Mouse (Mus musculus) intestine, postnatal 0 days (tissue): ENCODE measurements around the gene Nphp1. TPM values are rescaled to one million over a fixed set of nuclear protein-coding genes. Genes with fewer than 3 reads are reported as not detected.
A peak's percentile ranks its signal among the peaks of the same experiment; 100 is the strongest.

Experiments used
- ATAC-seq: fragments of 200-750 bp; cut with Nextera tagmentation; 2 replicates; pipeline ENCODE4 v1.8.0; 2017; ENCODE audit warnings: mild to moderate bottlenecking, moderate TSS enrichment, moderate library complexity
- H3K27ac ChIP-seq: fragments of 300-500 bp; sonication (generic); 2 replicates; pipeline ENCODE4 v1.5.1; 2014; ENCODE audit warnings: mild to moderate bottlenecking, low read depth, low read length, moderate library complexity
- H3K27me3 ChIP-seq: fragments of 300-500 bp; sonication (generic); replicated peaks from 2 replicates; pipeline ENCODE4 v1.6.1; 2014; ENCODE audit warnings: low read length, mixed read lengths; ENCODE audit not compliant: control insufficient read depth, insufficient read depth
- H3K36me3 ChIP-seq: fragments of 300-500 bp; sonication (generic); 2 replicates; pipeline ENCODE4 v1.6.1; 2014; ENCODE audit warnings: mild to moderate bottlenecking, moderate library complexity; ENCODE audit not compliant: control insufficient read depth, insufficient read depth
- H3K4me1 ChIP-seq: fragments of 300-500 bp; sonication (generic); replicated peaks from 2 replicates; pipeline ENCODE4 v1.6.1; 2014; ENCODE audit warnings: antibody characterized with exemption, low read length, mixed read lengths; ENCODE audit not compliant: control insufficient read depth, insufficient read depth
- H3K4me2 ChIP-seq: fragments of 300-500 bp; sonication (generic); replicated peaks from 2 replicates; pipeline ENCODE4 v1.6.1; 2014; ENCODE audit warnings: low read depth, mild to moderate bottlenecking, moderate library complexity
- H3K4me3 ChIP-seq: fragments of 300-500 bp; sonication (generic); 2 replicates; pipeline ENCODE4 v1.5.1; 2014; ENCODE audit warnings: low read depth, low read length
- H3K9ac ChIP-seq: fragments of 300-500 bp; sonication (generic); 2 replicates; pipeline ENCODE4 v1.6.1; 2014; ENCODE audit warnings: mild to moderate bottlenecking, low read depth, low read length
- H3K9me3 ChIP-seq: fragments of 300-500 bp; sonication (generic); 2 replicates; pipeline ENCODE4 v1.6.1; 2016; ENCODE audit warnings: mixed run types; ENCODE audit not compliant: control insufficient read depth
- CTCF ChIP-seq: sonication (generic); IDR thresholded peaks from 2 replicates; pipeline ENCODE4 v1.5.1; 2016; ENCODE audit warnings: low read depth, mild to moderate bottlenecking, control low read depth, antibody characterized with exemption, moderate library complexity
- WGBS: fragments of 180-500 bp; shearing (Covaris S2); extraction: QIAGEN DNeasy Blood & Tissue Kit; methylation state at CpG from one replicate; pipeline ENCODE4 v1.1.7; 2014; 5-methylcytosine and 5-hydroxymethylcytosine counted together
- polyA plus RNA-seq: library from polyadenylated mRNA; unstranded; fragments of >200 nt; fragmentation: Nextera tagmentation; extraction: Ambion mirVana; gene quantifications from 2 replicates; pipeline ENCODE4 v1.2.1, GENCODE M21; 2015

The Nphp1 gene
- polyA plus RNA-seq, 1 experiment from 2014 or later: 13.0 TPM

DNA sequence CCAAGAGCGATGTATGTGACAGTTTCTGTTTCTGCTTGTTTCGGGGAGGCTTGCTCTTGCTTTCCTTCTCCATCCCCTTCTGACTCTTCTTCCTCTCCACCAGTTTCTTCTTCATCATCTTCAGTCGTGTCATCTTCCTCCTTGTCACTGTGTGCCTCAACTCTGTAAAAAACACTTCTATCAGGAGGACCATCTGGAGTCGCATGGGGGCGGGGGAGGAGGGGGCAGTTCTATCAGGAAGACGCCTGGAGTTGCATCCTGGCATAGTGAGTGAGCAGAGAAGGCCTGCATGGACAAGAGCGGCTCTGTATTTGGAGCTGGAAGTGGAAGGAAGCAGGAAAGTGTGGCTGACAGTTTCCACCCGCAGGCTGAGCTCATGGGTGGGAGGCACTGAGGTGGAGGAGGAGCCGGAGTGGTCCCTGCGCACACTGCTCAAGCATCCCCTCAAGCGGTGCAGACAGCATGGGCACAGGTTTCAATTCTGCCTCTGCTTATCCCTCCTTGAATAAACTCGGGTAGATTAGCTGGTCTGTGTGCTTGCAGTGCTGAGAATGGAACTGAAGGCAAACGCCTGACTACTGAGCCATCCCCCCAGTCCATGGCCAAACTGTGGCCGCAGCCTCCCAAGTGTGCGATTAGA is 14.6 kb downstream of the Nphp1 start:
- TF ChIP-seq CTCF: no peak
- Histone ChIP-seq H3K4me2 (no peak overlapping the region), H3K36me3 (no peaks in the 10 kb centered on the region; the same call in 1 of the 2 replicates), H3K9ac (no peak overlapping the region), H3K4me1 (no peaks in the 10 kb centered on the region), H3K9me3 (no peaks in the 10 kb centered on the region), H3K4me3 (no peak overlapping the region), H3K27me3 (no peaks in the 10 kb centered on the region), H3K27ac (no peak overlapping the region)
- WGBS: 67% methylated on average over 15 of the region's 15 CpGs
- no peak for ATAC-seq

DNA sequence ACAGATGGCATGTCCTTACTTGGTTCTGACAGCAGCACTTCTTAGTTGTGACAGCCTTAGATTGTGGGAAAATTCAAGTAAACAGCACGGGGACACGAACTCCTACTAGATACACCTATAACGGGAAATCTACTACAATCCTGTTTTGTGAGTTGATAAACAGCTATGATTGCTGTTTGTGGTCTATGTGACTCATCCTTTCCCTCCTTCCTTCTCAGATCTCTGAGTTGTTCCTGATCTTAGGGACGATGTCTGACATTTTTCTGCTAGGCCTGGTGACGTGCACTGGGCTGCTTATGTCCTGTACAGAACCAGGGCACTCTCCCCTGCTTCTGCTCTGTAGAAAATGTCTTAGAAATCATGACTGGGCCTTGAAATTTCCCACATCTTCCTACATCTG is 27.1 kb downstream of the Nphp1 start:
- no peak for ATAC-seq
- no peak overlapping the region for H3K9ac ChIP-seq
- no peaks in the 10 kb centered on the region for H3K4me1 ChIP-seq
- no peaks in the 10 kb centered on the region for H3K27me3 ChIP-seq
- H3K4me2 ChIP-seq: no peak overlapping the region
- TF ChIP-seq CTCF: no peak
- no peak overlapping the region for H3K27ac ChIP-seq
- WGBS: 92% methylated on average over 5 of the region's 5 CpGs
- H3K4me3 ChIP-seq: no peak overlapping the region
- H3K36me3 ChIP-seq: no peaks in the 10 kb centered on the region; the same call in 1 of the 2 replicates
- no peaks in the 10 kb centered on the region for H3K9me3 ChIP-seq

DNA sequence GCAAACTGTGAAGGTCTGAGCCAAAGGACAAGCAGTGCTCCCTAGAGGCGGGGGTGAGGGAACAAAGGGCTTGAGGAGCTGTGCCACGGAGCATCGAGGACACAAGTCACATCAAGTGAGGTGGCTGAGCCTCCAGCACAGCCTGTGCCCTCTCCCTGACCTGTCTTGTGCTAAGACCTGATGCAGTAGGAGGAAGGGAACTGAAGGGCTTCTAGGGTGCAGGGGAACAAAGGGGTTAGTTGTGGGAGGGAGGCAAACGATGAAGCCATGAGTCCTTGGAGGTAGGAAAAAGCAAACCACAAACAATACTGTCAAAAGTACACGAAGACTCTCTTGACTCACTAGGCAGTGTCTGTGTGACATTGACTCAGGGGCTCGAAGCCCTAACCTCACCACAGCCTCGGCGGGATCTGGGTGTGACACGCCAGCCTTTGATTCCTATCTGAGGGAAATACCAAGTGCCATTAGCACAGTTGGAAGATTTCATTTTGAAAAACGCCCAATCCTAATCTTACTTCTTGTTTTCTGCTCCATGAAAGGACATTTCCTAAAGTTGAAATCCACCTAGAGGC is 28.2 kb downstream of the Nphp1 start:
- Histone ChIP-seq H3K36me3 (no peaks in the 10 kb centered on the region; the same call in 1 of the 2 replicates), H3K9ac (no peak overlapping the region), H3K4me1 (no peaks in the 10 kb centered on the region), H3K27me3 (no peaks in the 10 kb centered on the region), H3K27ac (no peak overlapping the region), H3K9me3 (no peaks in the 10 kb centered on the region), H3K4me3 (no peak overlapping the region), H3K4me2 (no peak overlapping the region)
- TF ChIP-seq CTCF: no peak
- 66% methylated on average over 10 of the region's 10 CpGs for WGBS
- ATAC-seq: no peak

DNA sequence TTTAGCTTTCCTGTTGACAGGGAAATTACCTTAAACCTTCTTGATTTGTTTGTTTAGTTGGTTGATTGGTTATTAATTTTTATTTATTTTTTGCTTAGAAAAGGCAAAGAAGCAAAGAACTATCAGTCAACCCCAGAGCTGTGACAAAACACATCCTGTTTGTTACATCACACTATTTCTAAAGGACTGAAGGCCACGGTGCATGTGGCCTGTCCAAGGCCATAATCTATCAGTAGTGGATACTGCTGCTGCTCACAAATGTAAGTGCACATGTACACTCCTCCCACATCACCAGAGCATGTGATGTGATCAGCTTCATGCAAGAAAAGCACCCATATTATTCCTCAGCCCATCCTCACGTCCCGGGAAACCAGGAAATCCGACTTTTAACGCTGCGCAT is 28.7 kb downstream of the Nphp1 start:
- H3K36me3 ChIP-seq: no peaks in the 10 kb centered on the region; the same call in 1 of the 2 replicates
- no peak for ATAC-seq
- H3K27me3 ChIP-seq: no peaks in the 10 kb centered on the region
- no peak overlapping the region for H3K4me3 ChIP-seq
- H3K4me1 ChIP-seq: no peaks in the 10 kb centered on the region
- no peak overlapping the region for H3K9ac ChIP-seq
- TF ChIP-seq CTCF: no peak
- 88% methylated on average over 6 of the region's 6 CpGs for WGBS
- H3K4me2 ChIP-seq: no peak overlapping the region
- H3K9me3 ChIP-seq: no peaks in the 10 kb centered on the region
- H3K27ac ChIP-seq: no peak overlapping the region

DNA sequence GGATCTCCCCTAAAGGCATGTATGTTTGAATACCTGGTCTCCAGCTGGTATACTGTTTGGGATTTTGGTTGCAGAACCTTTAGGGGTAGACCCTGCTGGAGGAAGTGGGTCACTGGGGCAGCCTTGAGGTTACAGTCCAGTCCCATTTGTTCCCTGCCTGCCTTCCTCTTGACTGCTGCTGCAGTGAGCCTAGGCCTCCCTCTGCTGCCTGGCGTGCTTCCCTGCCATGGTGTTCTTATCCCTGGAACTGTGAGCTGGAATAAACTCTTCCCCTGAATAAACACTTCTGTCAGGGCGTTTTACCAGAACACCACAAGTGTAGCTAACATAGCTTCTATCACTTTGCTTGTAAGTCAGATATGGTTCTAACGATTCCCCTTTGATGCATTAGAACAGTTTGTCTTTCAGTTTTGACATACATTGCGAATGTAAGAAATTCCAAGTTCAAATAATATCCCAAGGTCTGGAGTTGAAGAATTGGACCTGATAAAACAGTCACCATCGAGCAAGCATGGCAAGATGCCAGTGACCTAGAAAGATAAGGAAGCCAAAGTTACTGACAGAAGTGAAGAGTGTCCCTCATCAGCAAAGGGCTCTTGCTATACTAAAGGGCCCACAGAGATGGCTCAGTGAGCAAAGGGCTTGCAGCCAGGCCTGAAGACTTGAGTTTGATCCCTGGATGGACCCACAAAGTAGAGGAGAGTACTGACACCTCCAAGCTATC is 29.4 kb downstream of the Nphp1 start:
- WGBS: 62% methylated on average over 5 of the region's 5 CpGs
- TF ChIP-seq CTCF: peak; percentile 64
- H3K9ac ChIP-seq: no peak overlapping the region
- no peaks in the 10 kb centered on the region; the same call in 1 of the 2 replicates for H3K36me3 ChIP-seq
- H3K4me3 ChIP-seq: no peak overlapping the region
- H3K4me2 ChIP-seq: no peak overlapping the region
- no peaks in the 10 kb centered on the region for H3K9me3 ChIP-seq
- H3K27me3 ChIP-seq: no peaks in the 10 kb centered on the region
- ATAC-seq: no peak
- no peaks in the 10 kb centered on the region for H3K4me1 ChIP-seq
- no peak overlapping the region for H3K27ac ChIP-seq

- Histone ChIP-seq H3K4me3 (no peak overlapping the region), H3K9me3 (no peaks in the 10 kb centered on the region), H3K4me1 (no peaks in the 10 kb centered on the region), H3K27me3 (no peaks in the 10 kb centered on the region), H3K36me3 (no peaks in the 10 kb centered on the region; the same call in 1 of the 2 replicates), H3K9ac (no peak overlapping the region), H3K4me2 (no peak overlapping the region), H3K27ac (no peak overlapping the region)
- WGBS: 35% methylated on average over 8 of the region's 8 CpGs
- no peak for ATAC-seq
- no peak for TF ChIP-seq CTCF
Measured at GRCm38 (mm10) chr2:127757171-127757570, 31.5 kb downstream of the Nphp1 start.
